Mouse (Mus musculus) brain, adult 10 weeks (tissue): Measurements from ENCODE around the gene Hist1h2ak. TPM values are rescaled to one million over a fixed set of nuclear protein-coding genes. Genes with fewer than 3 reads are reported as not detected.

ENCODE experiments used
- polyA plus RNA-seq: library from polyadenylated mRNA; stranded (reverse); fragments of 350-450 nt; fragmentation: Illumina TruSeq; extraction: RNeasy Lipid Tissue Mini Kit (QIAGEN cat#74804); gene quantifications from one replicate; pipeline ENCODE4 v1.2.3, GENCODE M21; 2015; ENCODE audit warnings: low read depth, low replicate concordance

Gene Hist1h2ak
- polyA plus RNA-seq = not detected

GRCm38 (mm10) chr13:21753524-21754285 lies at the start of gene Hist1h2ak, which contains the start of gene Hist1h2bn:
Hist1h2ak (minus strand) TSS chr13:21753827.
Hist1h2bn (plus strand) TSS chr13:21754123.

DNA sequence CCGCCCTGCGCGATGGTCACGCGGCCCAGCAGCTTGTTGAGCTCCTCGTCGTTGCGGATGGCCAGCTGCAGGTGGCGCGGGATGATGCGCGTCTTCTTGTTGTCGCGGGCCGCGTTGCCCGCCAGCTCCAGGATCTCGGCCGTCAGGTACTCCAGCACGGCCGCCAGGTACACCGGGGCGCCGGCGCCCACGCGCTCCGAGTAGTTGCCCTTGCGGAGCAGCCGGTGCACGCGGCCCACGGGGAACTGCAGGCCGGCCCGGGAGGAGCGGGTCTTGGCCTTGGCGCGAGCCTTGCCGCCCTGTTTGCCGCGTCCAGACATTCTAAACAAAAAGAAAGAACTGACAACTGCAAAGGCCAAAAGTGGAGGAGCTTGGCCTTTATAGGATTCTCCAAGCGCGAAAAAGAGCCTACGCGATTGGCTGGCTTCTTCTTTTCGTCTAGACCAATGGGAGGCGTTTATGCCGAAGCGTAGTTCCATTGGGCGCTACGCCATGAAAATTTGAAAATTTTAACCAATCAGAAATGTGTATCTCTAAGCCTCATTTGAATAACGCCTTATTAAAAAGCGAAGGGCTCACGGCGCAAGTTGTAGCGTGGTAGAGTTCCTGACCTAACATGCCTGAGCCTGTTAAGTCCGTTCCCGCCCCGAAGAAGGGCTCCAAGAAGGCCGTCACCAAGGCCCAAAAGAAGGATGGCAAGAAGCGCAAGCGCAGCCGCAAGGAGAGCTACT lies 33.4 kb upstream of the Hist1h2ak start, which contains the start of the genes Hist1h2an and Hist1h2bp:
Gene Hist1h2an, minus strand, starts transcription at position 320 of the 731 bp plus-strand sequence.
Gene Hist1h2bp, plus strand, starts transcription at position 563 of the 731 bp plus-strand sequence.

GRCm38 (mm10) chr13:21783255-21783617 lies 29.6 kb upstream of the Hist1h2ak start, which contains the start of gene Hist1h3i:
Hist1h3i (minus strand) TSS chr13:21783370.

DNA sequence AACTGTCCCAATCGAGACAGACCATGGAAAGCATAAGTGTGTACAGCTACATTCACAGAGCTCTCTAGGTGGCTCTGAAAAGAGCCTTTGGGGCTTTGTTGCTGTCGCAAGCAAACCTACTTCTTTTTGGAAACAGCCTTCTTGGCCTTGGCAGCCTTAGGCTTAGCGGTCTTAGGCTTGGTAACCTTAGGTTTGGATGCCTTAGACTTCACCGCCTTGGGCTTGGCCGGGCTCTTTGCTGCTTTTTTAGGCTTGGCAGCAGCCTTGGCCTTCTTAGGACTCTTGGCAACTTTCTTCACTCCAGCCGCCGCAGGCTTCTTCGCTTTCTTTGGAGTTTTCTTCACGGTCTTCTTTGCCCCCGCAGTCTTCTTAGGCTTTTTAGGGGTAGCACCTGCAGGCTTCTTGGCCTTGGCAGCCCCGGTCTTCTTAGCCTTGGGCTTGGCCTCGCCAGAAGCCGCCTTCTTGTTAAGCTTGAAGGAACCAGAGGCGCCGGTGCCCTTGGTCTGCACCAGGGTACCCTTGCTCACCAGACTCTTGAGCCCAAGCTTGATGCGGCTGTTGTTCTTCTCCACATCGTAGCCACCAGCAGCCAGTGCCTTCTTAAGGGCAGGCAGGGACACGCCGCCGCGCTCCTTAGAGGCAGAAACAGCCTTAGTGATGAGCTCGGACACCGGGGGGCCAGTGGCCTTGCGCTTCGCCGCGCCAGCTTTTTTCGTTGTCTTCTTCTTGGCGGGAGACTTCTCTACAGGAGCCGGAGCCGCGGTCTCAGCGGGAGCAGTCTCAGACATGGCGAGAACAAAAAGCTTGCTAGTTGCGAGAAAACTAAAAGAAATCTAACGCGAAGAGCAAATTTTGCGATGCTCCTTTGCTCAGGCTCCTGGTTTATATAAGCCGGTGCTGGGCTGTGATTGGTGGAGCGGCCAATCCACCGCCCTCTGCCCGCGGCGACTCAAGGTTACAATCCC lies 26.4 kb upstream of the Hist1h2ak start, which contains the start of gene Hist1h1b:
Gene Hist1h1b, minus strand, starts transcription at position 859 of the 965 bp plus-strand sequence.

DNA sequence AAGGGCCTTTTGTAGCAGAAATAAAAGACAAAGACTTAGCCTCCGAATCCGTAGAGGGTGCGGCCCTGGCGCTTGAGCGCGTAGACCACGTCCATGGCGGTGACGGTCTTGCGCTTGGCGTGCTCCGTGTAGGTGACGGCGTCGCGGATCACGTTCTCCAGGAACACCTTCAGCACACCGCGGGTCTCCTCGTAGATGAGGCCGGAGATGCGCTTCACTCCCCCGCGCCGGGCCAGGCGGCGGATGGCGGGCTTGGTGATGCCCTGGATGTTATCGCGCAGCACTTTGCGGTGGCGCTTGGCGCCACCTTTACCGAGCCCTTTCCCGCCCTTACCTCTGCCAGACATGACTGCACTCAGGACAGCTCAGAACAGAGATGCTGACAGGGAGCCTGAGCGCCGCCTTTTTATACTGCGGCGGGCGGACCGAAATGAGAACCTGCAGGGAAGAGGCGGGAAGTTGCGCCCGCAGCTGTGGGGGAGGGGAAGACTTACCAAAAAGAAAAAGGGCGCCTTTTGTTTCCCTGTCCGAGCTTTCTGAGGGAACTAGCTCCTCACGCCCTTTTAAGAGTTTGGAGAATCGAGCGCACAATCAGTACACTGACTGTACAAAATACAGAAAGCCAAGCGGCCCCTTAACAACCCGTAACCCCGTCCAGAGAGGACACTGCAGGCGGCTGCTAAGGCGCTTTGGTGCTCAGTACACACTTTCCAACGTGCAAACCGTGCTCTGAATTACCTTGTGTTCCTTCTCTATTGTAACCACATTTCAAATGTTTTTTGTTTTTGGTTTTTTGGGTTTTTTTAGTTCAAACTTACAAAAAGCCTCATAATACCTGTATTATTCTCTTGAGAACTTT lies 3.2 kb downstream of the Hist1h2ak start, which contains the start of gene Hist1h4k:
Gene Hist1h4k, minus strand, starts transcription at position 347 of the 859 bp plus-strand sequence.

DNA sequence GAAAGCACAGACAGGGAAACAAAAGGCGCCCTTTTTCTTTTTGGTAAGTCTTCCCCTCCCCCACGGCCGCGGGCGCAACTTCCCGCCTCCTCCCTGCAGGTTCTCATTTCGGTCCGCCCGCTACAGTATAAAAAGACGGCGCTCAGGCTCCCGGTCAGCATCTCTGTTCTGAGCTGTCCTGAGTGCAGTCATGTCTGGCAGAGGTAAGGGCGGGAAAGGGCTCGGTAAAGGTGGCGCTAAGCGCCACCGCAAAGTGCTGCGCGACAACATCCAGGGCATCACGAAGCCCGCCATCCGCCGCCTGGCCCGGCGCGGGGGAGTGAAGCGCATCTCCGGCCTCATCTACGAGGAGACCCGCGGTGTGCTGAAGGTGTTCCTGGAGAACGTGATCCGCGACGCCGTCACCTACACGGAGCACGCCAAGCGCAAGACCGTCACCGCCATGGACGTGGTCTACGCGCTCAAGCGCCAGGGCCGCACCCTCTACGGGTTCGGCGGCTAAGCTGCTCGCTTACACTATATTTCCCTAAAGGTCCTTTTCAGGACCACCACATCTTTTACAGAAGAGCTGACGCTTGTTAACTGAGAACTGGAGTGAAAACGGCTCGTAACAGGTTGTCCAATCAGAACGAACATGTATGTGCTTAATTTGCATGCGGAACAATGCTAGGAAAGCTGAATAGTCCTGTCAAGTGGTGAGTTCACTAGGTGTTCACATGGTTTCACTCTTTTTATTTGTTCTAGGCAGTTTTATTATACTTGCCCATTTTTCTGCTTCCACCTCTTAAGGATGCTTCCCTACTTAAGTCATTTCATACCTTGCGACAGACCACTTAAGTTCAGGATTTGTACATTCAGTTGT lies 18.5 kb downstream of the Hist1h2ak start, which contains the start of gene Hist1h4j:
Gene Hist1h4j, plus strand, starts transcription at position 159 of the 862 bp plus-strand sequence.

GRCm38 (mm10) chr13:21721757-21722372 lies 31.8 kb downstream of the Hist1h2ak start, which contains the start of gene Hist1h2bm:
Hist1h2bm (plus strand) TSS chr13:21722044.

GRCm38 (mm10) chr13:21717397-21718357 lies 36.0 kb downstream of the Hist1h2ak start, which contains the start of gene Hist1h3h:
Hist1h3h (plus strand) TSS chr13:21717659.

GRCm38 (mm10) chr13:21715864-21716539 lies 37.6 kb downstream of the Hist1h2ak start, which contains the start of the genes Hist1h2bl and Hist1h2ai:
Hist1h2bl (minus strand) TSS chr13:21716143.
Hist1h2ai (plus strand) TSS chr13:21716422.

Other genes with a start within 250 kb of the Hist1h2ak start
- gene Zkscan8, start 222.7 kb downstream of the Hist1h2ak start, polyA plus RNA-seq = 8.6 TPM
- not detected for gene Olfr1366, start 211.0 kb downstream of the Hist1h2ak start, polyA plus RNA-seq
- not detected for gene Olfr1535, start 193.9 kb downstream of the Hist1h2ak start, polyA plus RNA-seq
- not detected for gene Olfr1364, start 172.1 kb downstream of the Hist1h2ak start, polyA plus RNA-seq
- gene Olfr1362, start 139.8 kb downstream of the Hist1h2ak start, polyA plus RNA-seq = not detected
- gene Olfr11, start 111.3 kb downstream of the Hist1h2ak start, polyA plus RNA-seq = not detected
- not detected for gene Olfr1361, start 90.4 kb downstream of the Hist1h2ak start, polyA plus RNA-seq
- not detected for gene Olfr1360, start 76.4 kb downstream of the Hist1h2ak start, polyA plus RNA-seq
- gene Olfr1359, start 55.7 kb downstream of the Hist1h2ak start, polyA plus RNA-seq = not detected
- not detected for gene Hist1h2bl, start 37.7 kb downstream of the Hist1h2ak start, polyA plus RNA-seq
- not detected for gene Hist1h2ai, start 37.4 kb downstream of the Hist1h2ak start, polyA plus RNA-seq
- not detected for gene Hist1h3h, start 36.2 kb downstream of the Hist1h2ak start, polyA plus RNA-seq
- not detected for gene Hist1h2bm, start 31.8 kb downstream of the Hist1h2ak start, polyA plus RNA-seq
- gene Hist1h4j, start 18.8 kb downstream of the Hist1h2ak start, polyA plus RNA-seq = 1.7 TPM
- 4.7 TPM for gene Hist1h4k, start 3.3 kb downstream of the Hist1h2ak start, polyA plus RNA-seq
- gene Hist1h2bn, start 296 bp upstream of the Hist1h2ak start, polyA plus RNA-seq = not detected
- gene Hist1h1b, start 26.8 kb upstream of the Hist1h2ak start, polyA plus RNA-seq = not detected
- not detected for gene Hist1h3i, start 29.5 kb upstream of the Hist1h2ak start, polyA plus RNA-seq
- not detected for gene Hist1h2an, start 33.4 kb upstream of the Hist1h2ak start, polyA plus RNA-seq
- gene Hist1h2bp, start 33.6 kb upstream of the Hist1h2ak start, polyA plus RNA-seq = not detected
- gene Hist1h2bq, start 56.4 kb upstream of the Hist1h2ak start, polyA plus RNA-seq = not detected
- gene Hist1h2ao, start 56.6 kb upstream of the Hist1h2ak start, polyA plus RNA-seq = not detected
- gene Hist1h4m, start 57.9 kb upstream of the Hist1h2ak start, polyA plus RNA-seq = 3.7 TPM
- gene Hist1h4n, start 78.4 kb upstream of the Hist1h2ak start, polyA plus RNA-seq = not detected
- gene Hist1h2ap, start 79.7 kb upstream of the Hist1h2ak start, polyA plus RNA-seq = not detected
- gene Hist1h2br, start 79.9 kb upstream of the Hist1h2ak start, polyA plus RNA-seq = 0.58 TPM
- 5.2 TPM for gene Zfp184, start 191.3 kb upstream of the Hist1h2ak start, polyA plus RNA-seq
- not detected for gene Pom121l2, start 227.4 kb upstream of the Hist1h2ak start, polyA plus RNA-seq